Mouse (Mus musculus) T-helper 1 cell (primary cell): ENCODE measurements around the gene Trim40.

Experiments used
- in situ Hi-C: fragments of 300-600 bp; cut with MboI, MseI; formaldehyde crosslinking; loops from one replicate; pipeline ENCODE4 v1.15.1; 2025; ENCODE audit warnings: high pct_unique_total_duplicates

Trim40 gene

DNA sequence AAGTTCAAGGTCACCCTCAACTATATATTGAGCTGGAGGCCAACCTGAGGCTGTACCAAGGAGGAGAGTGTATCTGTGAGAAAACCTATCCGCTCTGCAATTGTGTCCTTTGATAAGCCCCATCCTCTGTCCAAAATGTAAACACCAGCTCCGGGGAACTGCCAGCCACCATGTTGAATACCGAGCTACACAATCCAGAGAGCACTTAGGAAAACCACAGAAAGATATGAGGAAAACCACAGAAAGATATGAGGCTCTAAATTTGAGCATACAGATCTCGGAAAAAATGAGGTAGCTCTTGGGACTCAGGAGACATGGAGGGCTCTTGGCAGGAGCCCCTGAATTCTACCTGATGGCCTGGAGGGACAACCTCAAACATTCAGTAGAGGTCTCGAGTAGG, 3.5 kb upstream of the Trim40 start:
- in situ Hi-C loops: loop anchor here (5.0 kb wide), 2 partner anchors 94 to 309 kb away; partner anchors contain the start of genes H2-M5 and Olfr94

DNA sequence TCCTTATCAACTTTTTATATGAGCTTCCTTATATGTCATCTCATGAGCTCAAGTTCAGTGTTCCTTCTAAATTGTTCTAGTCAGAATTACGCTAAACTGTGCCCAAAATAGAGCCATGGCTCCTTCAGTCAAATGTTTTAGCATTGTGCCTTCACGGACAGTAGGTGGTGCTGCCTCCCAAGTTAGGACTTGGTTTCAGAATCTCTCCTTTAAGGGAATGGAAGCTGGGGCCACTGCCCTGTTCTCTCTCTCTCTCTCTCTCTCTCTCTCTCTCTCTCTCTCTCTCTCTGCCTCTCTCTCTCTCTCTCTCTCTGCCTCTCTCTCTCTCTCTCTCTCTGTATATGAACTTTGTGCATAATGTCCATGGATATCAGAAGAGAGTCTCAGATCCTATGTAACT, 2.4 kb upstream of the Trim40 start:
- in situ Hi-C loops: loop anchor here (5.0 kb wide), 2 partner anchors 95 to 310 kb away; partner anchors contain the start of genes H2-M5 and Olfr94

DNA sequence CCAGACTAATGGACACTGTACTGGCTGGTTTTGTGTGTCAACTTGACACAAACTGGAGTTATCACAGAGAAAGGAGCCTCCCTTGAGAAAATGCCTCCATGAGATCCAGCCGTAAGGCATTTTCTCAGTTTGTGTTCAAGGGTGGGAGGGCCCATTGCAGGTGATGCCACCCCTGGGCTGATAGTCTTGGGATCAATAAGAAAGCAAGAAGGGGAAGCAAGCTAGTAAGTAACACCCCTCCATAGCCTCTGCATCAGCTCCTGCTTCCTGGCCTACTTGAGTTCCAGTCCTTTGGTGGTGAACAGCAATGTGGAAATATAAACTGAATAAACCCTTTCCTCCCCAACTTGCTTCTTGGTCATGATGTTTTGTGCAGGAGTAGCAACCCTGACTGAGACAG, 1.6 kb upstream of the Trim40 start:
- in situ Hi-C loops: loop anchor here (5.0 kb wide), 2 partner anchors 96 to 311 kb away; partner anchors contain the start of genes H2-M5 and Olfr94

DNA sequence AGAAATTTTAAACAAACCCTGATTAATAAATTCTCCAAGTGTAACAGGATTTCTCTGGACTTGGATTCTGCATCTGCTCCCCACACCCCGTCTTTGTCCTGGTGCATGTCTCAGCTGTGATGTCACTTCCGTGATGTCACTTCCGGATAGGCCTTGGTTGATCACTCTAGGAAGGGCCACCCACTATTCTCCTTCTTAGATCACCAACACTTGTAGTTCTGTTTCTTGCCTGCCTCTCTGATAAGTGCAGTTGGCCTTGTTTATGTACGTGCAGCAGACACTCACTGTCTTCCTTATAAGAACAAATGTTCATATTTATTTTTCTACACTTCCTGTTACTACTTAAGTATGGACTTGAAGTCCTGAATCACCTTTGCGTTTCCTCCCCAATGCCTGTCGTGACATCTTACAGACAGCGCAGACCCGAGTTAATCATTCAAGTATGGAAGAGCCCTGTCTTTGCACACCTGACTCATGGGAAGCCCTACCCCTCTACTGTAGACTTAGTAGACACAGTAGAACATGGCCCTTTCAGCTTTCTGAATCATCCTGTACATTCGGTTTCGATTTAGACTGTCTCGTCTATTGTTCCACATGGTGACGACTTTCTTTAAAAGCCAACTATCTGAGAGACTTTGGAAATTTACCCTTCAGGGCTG, 4.7 kb downstream of the Trim40 start:
- in situ Hi-C loops: no loop called here

DNA sequence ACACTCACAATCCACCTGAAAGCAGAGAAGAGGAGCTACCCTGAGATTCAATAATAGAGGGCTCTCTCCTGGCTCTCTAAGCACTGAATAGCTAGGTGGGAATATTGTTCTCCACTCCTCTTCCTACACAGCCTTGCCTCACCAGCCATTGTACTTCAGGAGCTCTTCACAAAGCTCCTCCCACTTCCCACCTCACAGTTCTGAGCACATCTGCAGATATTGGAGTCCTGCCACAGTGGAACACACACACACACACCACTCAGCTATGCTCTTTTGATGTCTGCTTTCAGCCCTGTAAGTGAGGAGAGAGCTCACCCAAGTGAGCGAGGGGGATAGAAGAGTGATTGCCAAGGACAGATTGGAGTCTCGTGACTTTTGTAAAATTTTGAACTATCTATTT, 6.6 kb downstream of the Trim40 start:
- in situ Hi-C loops: no loop called here

DNA sequence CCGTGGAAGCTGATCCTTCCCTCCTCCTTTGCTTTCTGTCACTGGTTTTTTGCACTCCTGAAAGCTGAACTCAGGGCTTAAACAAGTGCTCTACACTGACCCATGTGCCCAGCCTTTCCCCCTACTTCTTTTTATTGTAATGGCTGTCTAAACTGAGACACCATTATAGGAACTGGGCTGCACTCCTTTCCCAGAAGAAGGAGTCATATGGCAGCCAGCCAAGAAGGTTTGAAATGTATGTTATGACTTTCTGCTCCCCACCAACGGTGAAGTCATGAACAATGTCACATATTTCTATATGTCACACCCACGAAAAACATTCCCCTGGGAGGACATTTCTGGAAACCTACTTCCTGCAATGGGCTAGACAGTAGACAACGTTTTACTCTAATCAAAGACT, 15.3 kb downstream of the Trim40 start:
- in situ Hi-C loops: loop anchor here (25.0 kb wide), 1 partner anchor 1788 kb away; no protein-coding TSS in a partner anchor

DNA sequence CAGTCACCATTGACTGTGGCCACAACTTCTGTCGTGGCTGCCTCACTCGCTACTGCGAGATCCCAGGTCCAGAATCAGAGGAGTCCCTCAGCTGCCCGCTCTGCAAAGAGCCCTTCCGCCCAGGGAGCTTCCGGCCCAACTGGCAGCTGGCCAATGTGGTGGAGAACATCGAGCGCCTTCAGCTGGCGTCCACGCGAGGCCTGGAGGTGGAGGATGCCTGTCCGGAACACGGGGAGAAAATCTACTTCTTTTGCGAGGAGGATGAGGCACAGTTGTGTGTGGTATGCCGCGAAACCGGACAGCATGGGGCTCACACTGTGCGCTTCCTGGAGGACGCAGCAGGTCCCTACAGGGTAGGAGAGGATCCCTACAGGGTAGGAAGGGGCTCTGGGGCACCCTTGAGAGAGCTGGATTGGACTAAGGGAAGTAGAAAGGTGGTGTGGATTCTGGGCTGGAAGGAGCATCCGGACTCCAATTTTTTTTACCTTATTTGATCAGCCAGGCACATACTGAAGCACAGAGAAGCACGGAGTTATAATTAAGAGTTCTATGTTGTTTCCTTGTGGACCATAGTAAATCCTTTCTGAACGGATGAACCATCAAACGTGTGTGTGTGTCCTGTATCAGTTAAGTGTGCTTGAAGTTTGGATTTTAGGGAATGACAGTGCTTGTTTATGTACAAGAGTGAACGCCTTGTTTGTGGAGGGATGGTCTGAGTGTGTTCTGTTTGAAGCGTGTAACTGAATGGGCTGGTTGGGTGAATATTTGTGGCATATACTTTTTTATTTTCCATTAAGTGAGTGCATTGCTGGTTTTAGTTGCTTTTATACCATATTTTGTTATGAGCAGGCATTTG, 19.7 kb downstream of the Trim40 start:
- in situ Hi-C loops: loop anchor here (25.0 kb wide), 1 partner anchor 1792 kb away; no protein-coding TSS in a partner anchor

DNA sequence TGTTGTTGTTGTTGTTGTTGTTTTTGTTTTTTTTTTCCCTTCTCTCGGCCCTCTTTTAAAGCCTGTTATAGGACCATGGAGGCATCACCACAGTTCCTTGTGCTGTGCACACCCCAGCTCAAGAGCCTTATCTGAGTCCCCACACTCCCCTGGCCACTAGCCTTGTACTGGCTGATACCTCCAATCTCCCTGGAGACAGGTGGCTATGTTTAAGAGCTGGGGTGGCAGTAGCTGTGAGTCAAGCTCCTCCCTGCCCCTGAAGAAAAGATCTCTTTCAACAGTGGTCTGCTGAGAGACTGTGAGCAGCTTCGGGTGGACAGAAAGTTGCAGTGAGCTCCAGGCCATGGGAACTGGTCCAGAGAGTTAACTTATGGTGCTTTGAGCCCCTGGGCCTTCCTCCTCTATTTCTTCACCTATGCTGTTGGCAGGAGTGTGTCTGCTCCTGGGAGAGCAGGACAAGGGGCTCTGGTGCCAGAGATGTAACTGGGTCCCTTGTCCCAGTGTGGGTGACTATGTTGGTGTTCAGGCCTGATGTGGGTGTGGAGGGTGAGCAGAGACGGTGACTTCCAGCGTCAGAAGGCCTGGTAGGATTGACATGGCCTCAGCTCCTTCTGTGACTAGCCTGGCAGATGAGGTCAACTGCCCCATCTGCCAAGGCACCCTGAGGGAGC, 20.5 kb downstream of the Trim40 start, which contains the start of gene Trim10:
TSS of gene Trim10 (plus strand) at position 291 of the 671 bp plus-strand sequence.
- in situ Hi-C loops: loop anchor here (25.0 kb wide), 1 partner anchor 1793 kb away; no protein-coding TSS in a partner anchor

DNA sequence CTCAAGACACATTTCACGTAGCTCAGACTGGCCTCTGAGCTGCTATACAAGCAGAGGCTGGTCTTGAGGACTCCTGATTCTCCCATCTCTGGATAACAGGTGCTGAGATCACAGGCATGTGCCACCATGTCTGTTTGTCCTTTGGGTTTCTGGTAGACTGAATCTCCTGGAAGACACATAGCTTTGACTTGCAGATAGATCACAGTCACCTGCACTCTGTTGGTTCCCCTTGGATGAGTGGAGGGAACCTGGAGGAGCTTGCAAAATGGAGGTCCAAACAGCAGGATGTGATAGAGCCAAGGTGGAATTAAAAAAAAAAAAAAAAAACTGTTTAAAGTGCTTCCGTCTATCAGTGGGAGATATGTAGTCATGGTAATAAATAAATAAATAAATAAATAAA, 21.1 kb downstream of the Trim40 start:
- in situ Hi-C loops: loop anchor here (25.0 kb wide), 1 partner anchor 1793 kb away; no protein-coding TSS in a partner anchor

DNA sequence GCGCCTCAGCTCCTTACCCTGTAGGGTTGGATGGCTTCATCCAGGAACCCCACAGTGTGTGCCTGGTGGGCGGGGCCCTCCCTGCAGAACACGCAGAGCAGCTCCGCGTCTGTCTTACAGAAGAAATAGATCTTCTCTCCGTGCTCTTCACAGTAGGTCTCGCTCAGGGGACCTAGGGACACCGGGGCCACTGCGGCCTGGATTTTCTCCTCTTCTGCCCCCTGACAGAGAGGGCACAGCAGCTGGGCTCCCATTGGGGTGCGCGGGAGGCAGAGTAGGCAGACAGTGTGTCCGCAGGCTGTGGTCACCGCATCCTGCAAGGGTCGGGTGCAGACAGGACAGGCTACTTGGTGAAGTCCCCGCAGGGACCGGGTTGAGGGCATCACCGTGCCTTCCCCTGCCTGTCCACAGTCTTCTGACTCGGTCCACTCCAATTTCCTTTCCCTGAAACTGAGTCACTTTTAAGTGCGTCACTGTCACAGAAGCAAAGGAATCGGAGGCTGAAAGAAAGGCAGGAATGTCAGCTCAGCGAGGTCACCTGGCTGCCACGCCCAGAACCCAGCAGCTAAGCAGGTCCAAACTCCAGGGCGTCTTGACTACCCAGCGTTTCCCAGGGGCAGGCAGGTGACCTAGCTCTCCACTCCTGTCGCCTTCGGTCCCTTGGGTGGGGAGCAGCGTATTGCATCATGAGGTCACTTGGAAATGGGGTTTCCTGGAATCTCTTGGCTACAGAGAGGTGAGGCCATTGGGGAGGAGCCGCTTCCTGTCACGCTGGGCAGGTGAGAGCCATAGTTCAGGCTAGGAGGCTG, 23.0 kb downstream of the Trim40 start, which contains the start of gene Trim15:
TSS of gene Trim15 (minus strand) at position 492 of the 809 bp plus-strand sequence.
- in situ Hi-C loops: loop anchor here (25.0 kb wide), 1 partner anchor 1795 kb away; no protein-coding TSS in a partner anchor

DNA sequence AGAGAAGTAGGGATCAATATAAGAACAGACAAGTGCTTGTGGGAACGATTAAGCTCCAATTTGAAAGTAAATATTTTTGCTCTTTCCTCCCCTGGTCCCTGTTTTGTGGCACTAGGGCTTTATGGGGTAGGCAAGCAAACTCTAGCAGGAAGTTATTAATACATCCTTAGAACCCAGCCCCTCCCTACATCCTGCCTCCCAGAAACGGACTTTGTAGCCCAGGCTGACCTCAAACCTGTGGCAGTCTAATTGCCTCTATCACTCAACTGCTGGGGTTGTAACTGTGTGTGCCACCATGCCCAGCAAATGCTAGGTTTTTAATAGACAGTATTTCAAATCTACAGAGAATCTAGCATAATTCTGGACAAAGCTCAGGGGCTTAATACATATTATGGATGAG, 28.2 kb downstream of the Trim40 start:
- in situ Hi-C loops: loop anchor here (25.0 kb wide), 1 partner anchor 1801 kb away; no protein-coding TSS in a partner anchor

DNA sequence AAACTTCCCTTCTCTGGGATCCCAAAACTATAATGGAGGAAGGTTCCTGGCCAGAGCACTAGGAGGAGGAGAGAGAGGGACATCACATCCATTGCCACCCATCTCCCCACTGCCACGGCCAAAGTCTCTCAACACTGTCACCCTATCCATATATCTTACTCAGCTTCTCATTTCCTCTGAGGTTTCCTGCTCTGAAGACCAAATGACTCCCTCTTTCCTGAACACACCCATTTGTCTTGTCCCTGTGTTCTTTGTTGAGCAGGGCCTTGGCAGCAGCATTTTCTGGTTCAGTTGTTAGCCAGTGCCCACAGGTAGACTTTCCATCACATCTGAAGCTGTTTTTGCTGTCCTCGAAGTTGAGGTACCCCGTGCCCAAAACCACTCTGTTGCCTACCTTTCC, 31.7 kb downstream of the Trim40 start:
- in situ Hi-C loops: loop anchor here (25.0 kb wide), 1 partner anchor 1804 kb away; no protein-coding TSS in a partner anchor

DNA sequence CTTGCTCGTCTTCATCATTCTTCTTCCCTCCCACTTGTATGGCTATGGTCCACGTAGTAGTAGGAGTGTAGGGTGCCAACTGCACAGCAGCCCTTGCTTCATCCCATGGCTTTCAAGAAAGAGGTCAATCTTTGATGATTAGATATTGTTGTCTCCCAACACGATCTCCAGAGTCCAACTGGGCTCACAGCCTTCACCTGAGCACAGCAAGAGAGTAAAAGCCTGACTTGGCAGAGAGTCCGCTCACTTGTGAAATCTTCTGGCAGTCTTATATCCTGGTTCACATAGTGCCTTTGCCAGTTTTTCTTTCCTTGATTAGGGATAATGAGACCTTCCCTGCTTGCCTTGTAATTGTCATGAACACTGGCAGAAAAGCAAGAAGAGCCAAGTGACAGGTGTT, 33.7 kb downstream of the Trim40 start:
- in situ Hi-C loops: loop anchor here (25.0 kb wide), 1 partner anchor 1806 kb away; no protein-coding TSS in a partner anchor

DNA sequence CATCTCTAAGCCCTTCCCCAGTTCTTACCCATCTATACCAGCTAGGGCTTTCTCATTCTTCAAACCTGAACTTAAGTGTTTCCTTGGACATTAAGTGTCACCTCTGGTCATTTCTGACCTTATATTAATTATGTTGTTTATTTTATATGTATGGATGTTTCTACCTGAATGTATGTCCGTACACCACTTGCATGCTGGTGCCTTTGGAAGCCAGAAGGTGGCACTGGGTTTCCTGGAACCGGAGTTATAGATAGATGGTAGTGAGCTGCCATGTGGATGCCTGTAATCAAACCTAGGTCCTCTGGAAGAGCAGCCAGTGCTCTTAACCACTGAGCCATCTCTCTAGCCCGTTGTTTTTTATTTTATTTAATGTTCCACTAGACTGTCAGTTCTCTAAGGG, 34.4 kb downstream of the Trim40 start:
- in situ Hi-C loops: loop anchor here (25.0 kb wide), 1 partner anchor 1807 kb away; no protein-coding TSS in a partner anchor

DNA sequence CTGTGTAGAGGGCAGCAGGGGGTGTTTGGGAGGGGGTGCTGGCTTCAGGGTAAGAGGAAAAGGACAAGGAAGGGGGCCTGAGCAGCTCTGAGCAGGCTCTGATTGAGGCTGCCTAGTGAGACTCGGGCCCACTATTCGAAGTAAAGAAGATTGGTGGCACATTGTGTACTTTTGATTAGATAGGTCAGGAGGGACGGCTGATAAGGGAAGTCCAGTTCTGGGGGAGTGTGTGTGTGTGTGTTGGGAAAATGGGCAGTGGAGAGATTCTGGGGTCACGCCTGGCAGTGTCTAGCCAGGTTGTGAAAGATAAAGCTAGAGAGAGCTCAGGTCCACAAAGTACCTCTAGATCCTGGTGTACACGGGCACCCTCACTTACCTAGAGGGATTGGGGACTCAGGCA, 38.3 kb downstream of the Trim40 start:
- in situ Hi-C loops: loop anchor here (25.0 kb wide), 1 partner anchor 1811 kb away; no protein-coding TSS in a partner anchor

DNA sequence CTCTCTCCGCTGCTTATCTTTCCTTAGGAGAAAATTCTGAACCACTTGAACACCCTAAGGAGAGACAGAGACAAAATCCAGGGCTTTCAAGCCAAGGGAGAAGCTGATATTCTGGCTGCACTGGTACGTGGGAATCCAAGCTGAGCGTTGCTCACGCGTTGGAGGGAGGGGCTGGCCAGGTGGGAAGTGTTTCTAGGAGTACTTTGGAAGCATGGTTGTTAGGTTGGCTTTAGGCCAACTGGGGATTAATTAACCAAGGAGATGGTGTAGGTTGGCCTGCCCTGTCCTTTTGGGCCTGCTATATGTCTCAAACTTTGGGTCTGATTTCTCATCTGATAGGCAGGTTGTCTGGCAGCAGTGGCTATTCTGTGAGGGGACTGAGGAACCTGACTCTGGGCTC, 38.7 kb downstream of the Trim40 start:
- in situ Hi-C loops: loop anchor here (25.0 kb wide), 1 partner anchor 1811 kb away; no protein-coding TSS in a partner anchor

DNA sequence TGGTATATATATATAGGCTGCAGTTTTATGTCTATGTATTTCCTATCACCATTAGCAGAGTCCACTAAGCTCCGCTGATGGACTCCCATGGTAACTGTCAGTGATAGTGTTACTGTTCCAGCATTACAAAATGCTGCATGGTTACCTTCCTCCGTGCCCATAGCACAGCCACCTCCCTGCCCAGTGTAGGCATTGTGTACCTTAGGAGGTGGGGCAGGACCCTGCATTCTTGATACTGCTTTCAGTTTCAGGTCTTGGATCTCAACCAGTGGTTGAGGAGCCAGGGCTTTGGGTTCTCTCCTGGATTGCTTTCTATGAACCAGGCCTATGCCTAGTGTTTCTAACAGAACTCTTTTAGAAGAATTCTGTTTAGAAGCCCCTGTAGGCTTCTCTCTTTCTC, 39.9 kb downstream of the Trim40 start:
- in situ Hi-C loops: loop anchor here (25.0 kb wide), 1 partner anchor 1812 kb away; no protein-coding TSS in a partner anchor

DNA sequence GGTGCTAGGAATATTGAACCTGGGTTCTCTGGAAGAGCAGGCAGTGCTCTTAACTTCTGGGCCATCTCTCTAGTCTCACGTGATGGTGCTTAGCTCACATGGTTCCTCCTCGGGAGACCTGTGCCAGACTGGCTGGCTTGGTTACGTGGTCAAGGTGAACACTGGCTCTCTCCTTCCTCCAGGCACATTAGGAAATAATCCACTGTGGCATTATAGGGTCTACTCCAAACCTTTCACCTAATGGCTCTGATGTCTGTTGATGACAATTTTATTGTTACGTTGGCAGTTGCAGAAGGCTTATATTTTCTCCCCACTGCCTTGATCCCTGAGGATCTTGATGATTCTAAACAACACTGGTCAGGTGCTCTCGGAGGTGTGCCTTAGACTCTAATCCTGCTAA, 41.0 kb downstream of the Trim40 start:
- in situ Hi-C loops: no loop called here

DNA sequence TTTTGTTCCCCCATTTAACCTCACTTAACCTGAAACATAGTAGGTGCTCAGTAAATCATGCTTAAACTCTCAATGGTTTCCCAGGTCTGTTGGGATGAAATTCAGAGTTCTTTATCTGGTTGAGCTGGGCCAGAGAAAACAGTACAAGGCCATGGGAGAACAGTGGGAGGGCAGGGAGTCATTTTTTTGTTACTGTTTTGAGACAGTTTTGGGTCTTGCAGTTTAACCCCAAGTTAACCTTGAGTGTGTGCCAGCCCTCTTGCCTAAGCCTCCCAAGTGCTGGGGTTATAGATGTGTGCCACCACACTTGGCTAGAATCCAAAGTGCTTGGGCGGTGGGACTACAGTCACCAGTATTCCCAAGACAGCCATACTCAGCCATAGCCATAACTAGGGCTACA, 45.2 kb downstream of the Trim40 start:
- in situ Hi-C loops: no loop called here

DNA sequence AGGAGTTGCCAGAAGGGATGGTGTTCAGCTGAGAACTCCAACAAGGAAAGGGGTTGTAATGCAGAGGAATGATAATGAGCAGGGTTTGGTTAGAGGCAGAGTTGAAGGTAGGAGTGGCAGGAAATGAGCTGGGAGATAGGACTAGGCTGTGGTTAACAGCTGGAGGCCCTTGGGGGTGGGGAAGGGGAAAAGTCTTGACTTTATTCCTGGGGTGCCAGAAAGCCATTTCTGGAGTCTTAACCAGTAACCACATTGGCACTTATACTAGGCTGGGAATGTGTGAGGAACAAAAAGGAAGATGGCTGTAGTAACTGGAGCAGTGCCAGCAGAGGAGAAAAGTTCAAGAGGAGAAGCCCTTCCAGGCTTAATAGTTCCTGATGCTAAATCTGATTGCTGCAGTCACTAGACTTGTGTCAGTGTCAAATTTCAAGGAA, 45.6 kb downstream of the Trim40 start:
- in situ Hi-C loops: no loop called here
